Mouse (Mus musculus) T-helper 1 cell (primary cell): ENCODE results near the gene Pgbd5.
"Not testable (repeated sequence)": the region's sequence is repeated elsewhere in the genome, so short reads cannot be mapped to it uniquely, and the experiment has no call there.

Experiments
- in situ Hi-C: fragments of 300-600 bp; cut with MboI, MseI; formaldehyde crosslinking; loops from one replicate; pipeline ENCODE4 v1.15.1; 2025; ENCODE audit warnings: high pct_unique_total_duplicates

Gene Pgbd5

GRCm38 (mm10) chr8:124433451-124434125, 5.9 kb downstream of the Pgbd5 start:
- in situ Hi-C loops, result no loop called here

GRCm38 (mm10) chr8:124430881-124431280, 8.6 kb downstream of the Pgbd5 start:
- in situ Hi-C loops, result no loop called here

GRCm38 (mm10) chr8:124429417-124429816, 10.0 kb downstream of the Pgbd5 start:
- in situ Hi-C loops, result no loop called here

- in situ Hi-C loops, result not testable (repeated sequence)
Measured at GRCm38 (mm10) chr8:124428721-124429120, 10.7 kb downstream of the Pgbd5 start.

GRCm38 (mm10) chr8:124421413-124421812, 18.0 kb downstream of the Pgbd5 start:
- in situ Hi-C loops, result no loop called here

GRCm38 (mm10) chr8:124418927-124419326, 20.5 kb downstream of the Pgbd5 start:
- in situ Hi-C loops, result no loop called here

GRCm38 (mm10) chr8:124418185-124418584, 21.3 kb downstream of the Pgbd5 start:
- in situ Hi-C loops, result no loop called here

GRCm38 (mm10) chr8:124416646-124417045, 22.8 kb downstream of the Pgbd5 start:
- in situ Hi-C loops, result no loop called here

- in situ Hi-C loops, result no loop called here
Measured at GRCm38 (mm10) chr8:124415789-124416188, 23.7 kb downstream of the Pgbd5 start.

GRCm38 (mm10) chr8:124415002-124415401, 24.5 kb downstream of the Pgbd5 start:
- in situ Hi-C loops, result no loop called here

- in situ Hi-C loops, result no loop called here
Measured at GRCm38 (mm10) chr8:124413244-124413965, 26.1 kb downstream of the Pgbd5 start.

GRCm38 (mm10) chr8:124412496-124413243, 26.8 kb downstream of the Pgbd5 start:
- in situ Hi-C loops, result no loop called here

GRCm38 (mm10) chr8:124404471-124405260, 34.8 kb downstream of the Pgbd5 start:
- in situ Hi-C loops, result no loop called here

GRCm38 (mm10) chr8:124403876-124404275, 35.6 kb downstream of the Pgbd5 start:
- in situ Hi-C loops, result no loop called here

GRCm38 (mm10) chr8:124399403-124399861, 40.0 kb downstream of the Pgbd5 start:
- in situ Hi-C loops, result no loop called here

- in situ Hi-C loops, result no loop called here
Measured at GRCm38 (mm10) chr8:124398843-124399402, 40.5 kb downstream of the Pgbd5 start.

GRCm38 (mm10) chr8:124397321-124398065, 42.0 kb downstream of the Pgbd5 start:
- in situ Hi-C loops, result no loop called here

GRCm38 (mm10) chr8:124396531-124396930, 42.9 kb downstream of the Pgbd5 start:
- in situ Hi-C loops, result no loop called here

GRCm38 (mm10) chr8:124395392-124395791, 44.1 kb downstream of the Pgbd5 start:
- in situ Hi-C loops, result no loop called here

- in situ Hi-C loops, result no loop called here
Measured at GRCm38 (mm10) chr8:124394951-124395350, 44.5 kb downstream of the Pgbd5 start.
